Mouse (Mus musculus) adrenal gland, adult 18-20 months (tissue): ENCODE data around the gene Gda. TPM values are rescaled to one million over a fixed set of nuclear protein-coding genes. Genes with fewer than 3 reads are reported as not detected.

Experiments
- DNase-seq, 2 experiments: peaks; one replicate each; pipeline ENCODE4 v3.0.0; 2021 to 2022; ENCODE audit warnings: low spot score in 2 of 2
- total RNA-seq, 2 experiments: library from RNA; stranded (reverse); gene quantifications; 1 replicate in 1 of 2; 2 replicates in 1 of 2; pipeline ENCODE4 v1.2.3; 2021

Gene Gda
- total RNA-seq, 2 experiments from 2014 or later = 11.0 to 13.1 TPM

DNA sequence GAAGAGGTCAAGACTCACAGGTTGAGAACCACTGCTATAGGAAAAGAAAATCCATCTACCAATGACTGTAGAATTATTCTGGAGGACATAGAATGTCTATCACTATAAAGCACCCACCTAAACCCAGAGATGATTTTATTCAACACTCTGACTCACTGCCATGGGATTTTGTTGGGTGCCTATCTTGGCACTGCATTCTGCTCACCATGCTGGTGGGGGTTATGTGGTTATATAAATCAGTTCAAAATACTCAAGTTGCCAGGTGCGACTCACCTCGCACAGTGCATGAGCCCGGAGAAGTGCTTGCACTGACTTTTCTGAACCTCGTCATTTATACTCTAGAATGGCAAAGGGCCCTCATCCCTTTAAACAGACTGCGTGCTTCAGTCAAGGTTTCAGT lies 94.0 kb downstream of the Gda start:
- no peak for DNase-seq

DNA sequence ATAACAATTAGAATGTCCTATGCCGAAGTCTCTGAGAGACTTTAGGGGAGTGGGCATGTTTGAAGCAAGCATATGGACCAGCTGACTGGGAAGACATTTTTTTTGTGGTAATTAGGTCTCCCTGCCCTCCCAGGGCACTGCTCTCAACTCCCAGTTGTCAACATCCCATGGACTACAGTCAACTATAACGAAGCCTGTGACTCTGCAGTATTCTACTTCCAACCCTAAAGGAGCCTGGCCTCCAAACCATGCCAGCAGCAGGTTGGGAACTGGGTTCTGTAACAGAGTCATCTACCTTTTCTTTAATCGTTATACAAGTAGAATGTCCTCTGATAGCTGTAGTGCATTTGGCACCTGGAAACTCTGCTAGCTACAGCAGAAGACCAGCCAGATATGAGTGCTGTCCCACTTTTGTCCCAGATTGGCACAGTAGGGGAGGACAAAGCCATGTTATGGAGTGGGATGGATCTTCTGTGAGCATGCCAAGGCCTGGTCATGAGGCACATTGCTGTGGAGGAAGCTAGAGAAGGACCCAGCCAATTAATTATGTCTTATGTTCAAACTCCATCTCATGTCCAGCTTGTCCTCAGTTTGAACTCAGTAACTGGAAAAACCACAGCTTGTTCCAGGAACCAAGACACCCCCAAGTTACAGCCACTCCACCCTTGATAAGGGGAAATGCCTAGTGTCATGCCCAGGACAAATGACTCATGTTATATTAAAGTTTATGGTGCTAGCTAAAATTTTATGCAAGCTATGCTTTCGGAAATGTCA lies 96.6 kb downstream of the Gda start:
- DNase-seq = no peak

DNA sequence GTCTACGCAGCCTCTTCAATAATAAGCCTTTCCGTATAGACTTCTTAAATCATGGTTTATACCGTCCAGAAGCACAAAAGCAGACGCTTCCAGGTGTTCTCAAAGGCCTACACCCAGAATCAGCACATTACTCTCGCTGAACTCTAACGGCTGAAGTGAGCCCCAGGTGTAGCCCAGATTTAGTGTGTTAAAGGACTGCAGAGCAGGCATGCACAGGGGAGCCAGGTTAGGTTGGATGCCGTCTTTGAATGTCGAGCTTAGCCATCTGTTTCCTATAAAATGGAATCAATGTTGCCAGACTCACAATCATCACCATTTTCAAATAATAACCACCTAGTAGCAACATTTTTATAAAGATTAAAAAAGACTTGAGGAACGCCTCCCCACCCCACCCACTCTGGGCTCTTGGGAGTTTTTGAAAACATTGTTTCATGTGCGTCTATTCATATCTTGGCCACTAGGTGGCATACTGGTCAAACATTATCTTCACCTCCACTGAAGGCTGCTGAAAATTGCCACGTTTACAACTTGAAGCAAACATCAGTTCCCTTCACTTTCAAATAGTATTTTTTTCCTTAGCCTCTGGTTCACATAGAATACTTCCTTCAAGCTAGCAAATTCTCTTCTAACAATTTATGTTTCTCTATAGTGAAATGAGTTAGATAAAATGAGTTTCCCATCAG lies 100.0 kb downstream of the Gda start:
- DNase-seq = peak in 1 of 2 experiments; percentile 30

DNA sequence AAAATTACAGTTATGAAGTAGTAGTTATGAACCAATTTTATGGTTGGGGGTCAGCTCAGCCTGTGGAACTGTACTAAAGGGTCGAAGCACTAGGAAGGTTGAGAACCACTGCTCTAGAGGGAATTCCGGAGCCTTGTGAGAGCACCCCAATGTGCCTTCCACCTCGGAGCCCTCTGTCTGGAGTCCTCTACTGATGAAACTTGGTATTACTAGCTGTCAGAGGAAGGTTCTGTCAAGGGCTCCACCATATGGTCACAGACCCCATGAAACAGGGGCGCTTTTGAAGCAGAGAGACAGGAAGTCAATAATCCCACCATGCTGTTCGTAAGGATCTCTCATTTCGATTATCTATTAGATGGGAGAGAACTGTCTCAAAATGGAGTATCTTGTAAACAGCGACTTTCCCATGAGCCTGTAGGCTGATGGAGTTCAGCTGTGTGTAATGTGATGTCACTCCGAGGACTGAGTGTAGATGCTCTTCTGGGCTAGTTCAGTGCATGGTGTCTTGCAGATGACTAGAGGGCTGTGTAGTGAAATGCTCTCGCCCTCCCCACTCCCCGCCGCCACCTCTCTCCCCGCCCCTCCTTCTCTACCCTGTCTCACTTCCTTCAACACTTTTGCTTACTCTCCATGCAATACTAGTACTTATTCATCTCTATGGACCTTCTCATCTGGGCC lies 100.7 kb downstream of the Gda start:
- no peak for DNase-seq

DNA sequence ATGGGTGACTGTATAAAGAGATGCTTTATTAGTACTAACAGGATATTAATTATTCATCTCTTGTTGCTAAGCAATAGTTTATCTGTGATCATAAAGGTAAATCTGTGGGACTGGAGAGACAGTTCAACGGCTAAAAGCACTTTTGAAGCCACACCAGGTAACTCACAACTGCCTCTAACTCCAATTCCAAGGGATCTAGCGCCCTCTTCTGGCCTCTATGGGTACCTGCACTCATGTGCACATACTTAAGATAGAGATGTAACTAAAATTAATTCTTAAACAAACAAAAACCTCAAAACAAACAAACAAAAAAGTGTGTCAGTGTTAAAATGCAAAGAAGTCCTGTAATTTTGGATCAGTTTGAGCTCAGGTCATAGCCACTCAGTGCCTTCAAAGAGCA lies 101.9 kb downstream of the Gda start:
- no peak for DNase-seq

DNA sequence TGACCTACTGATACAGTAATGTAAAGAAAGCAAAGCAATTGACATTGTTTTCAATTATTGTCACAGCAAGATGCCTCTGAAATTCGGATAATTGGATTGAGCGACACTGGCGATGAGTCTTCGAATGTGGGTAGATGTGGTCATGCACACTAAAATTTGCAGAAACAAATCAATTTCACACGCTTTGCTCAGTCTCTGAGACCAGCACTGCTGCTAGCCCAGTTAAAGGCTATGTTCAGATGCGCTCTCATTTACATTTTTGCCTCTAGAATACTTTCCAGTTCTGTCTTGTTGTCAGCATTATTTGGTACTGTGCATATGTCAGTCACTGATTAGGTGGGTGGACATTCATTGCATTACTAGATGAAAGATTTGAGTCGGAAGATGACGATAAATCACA lies 102.5 kb downstream of the Gda start:
- no peak for DNase-seq

DNA sequence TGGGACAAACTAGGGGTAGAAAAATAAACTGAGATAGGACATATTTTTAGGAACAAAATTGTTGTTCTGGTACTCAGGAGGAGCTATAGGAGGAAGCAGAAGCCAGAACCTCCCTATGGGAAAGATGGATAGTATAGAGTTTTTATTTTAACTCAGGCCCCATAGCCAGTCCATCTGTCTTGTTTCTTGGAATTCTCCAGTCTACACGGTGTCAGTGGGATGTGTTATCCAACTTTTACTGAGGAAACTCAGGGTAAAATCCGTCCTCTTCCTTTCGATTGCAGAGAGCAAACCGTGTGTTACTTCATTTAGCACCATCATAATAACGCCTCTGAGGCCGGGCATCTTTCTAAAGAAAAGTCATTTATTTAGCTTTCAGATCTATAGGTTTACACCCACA lies 104.1 kb downstream of the Gda start:
- no peak for DNase-seq

DNA sequence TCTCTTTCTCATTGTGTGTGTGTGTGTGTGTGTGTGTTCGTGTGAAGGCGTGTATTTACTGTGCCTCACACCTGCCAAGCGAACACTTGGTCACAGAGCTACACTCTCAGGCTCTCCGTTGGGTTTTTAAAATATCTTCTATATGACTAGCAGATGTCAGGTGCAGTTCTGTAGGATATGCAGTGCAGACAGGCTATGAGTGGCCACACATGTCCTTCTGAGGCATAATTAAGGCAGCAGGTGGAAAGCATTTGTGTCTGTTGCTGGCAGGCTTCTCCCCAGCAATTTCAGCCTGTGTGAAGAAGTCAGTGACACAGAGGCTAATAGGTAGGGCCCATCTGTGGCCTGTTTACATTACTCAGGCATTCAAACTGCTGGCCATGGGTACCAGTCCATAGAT lies 104.7 kb downstream of the Gda start:
- no peak for DNase-seq

DNA sequence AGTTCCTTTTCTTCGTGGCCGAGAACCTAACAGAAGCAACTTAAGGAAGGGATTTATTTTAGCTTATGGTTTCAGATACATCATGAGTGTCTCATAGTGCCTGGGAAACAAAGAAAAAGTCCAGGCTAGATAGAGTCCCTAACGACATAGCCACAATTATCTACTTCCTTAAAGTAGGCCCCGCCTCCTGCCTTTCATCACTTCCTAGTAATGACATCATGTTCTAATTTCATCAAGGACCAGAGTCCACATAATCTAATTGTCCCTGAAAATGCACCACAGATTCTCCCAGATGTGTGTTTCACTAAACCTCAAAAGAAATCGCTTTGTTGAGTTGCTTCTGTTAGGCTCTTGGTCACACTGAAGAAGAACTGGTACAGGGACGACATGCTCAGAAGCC lies 115.5 kb downstream of the Gda start:
- no peak for DNase-seq

DNA sequence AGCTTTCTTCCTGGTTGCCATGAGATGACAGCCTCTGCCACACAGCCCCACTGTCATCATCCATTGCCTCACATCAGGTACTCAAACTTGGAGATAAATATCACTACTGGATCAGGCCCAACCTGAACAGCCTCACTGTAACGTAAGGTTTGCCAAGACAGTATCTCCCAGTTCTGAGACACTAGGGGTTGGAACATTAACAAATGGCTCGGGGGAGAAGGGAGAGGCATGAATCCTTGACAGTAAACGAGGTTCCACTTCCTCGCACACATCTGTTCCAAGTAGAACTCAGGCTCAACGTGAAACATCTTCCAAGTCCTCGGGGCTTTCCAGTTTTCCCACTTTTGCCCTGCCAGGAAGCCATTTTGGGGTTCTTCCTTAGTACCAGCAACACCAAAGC lies 123.6 kb downstream of the Gda start:
- DNase-seq = no peak

DNA sequence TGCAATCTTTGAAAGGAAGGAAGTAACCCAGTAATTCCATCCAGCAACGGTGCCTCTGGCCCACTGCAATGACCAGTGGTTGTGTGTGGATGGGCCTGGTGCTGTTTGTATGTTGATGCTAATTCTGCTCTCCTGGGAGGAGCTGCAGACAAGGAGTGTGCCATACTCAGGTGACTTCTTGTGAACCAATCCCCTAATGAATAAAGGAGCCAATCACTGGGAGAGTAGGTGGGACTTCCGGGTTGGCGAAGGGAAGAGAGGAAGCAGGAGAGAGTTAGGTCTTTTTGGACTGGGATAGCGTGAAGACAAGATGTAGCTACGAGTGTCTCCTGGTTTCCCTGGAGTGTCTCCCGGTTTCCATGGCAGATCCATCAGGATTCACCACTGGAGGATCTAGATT lies 126.6 kb downstream of the Gda start:
- no peak for DNase-seq

Other genes starting within 250 kb of the Gda start
- 100 to 1,000 TPM; 175 to 235 TPM for gene Zfand5, start 201.2 kb downstream of the Gda start, total RNA-seq
- 10 to 100 TPM; 20.8 TPM for gene 1110059E24Rik, start 179.5 kb upstream of the Gda start, total RNA-seq
- 10 to 100 TPM; 31.8 to 42.6 TPM for gene Abhd17b, start 179.7 kb upstream of the Gda start, total RNA-seq